Mouse (Mus musculus): ENCODE measurements around the gene Wnk1. TPM values are rescaled to one million over a fixed set of nuclear protein-coding genes. Genes with fewer than 3 reads are reported as not detected.

The Wnk1 gene
- polyA plus RNA-seq, 1 experiment, result 5.5 TPM

GRCm38 (mm10) chr6:120045406-120045805, 6.9 kb upstream of the Wnk1 start:
- Histone ChIP-seq H3K4me1 (peaks cover 11% of the 10 kb centered on the region), H3K27me3 (replicated peaks) (no peaks in the 10 kb centered on the region), H3K9me3 (no peaks in the 10 kb centered on the region), H3K36me3 (replicated peaks; ENCODE audit: low read length) (no peaks in the 10 kb centered on the region), H3K4me3 (replicated peaks) (no peak overlapping the region)
- no peak for TF ChIP-seq GATA1 (IDR thresholded peaks at IDR 0.05; ENCODE audit: borderline replicate concordance, low read length)
- TF ChIP-seq FLI1 (IDR thresholded peaks at IDR 0.05; ENCODE audit: low read length), result no peak

GRCm38 (mm10) chr6:120042632-120043220, 4.3 kb upstream of the Wnk1 start:
- TF ChIP-seq FLI1 (IDR thresholded peaks at IDR 0.05; ENCODE audit: low read length), result no peak
- TF ChIP-seq GATA1 (IDR thresholded peaks at IDR 0.05; ENCODE audit: borderline replicate concordance, low read length), result no peak
- no peak overlapping the region for H3K4me3 ChIP-seq (replicated peaks)
- no peaks in the 10 kb centered on the region for H3K27me3 ChIP-seq (replicated peaks)
- no peaks in the 10 kb centered on the region for H3K9me3 ChIP-seq
- H3K36me3 ChIP-seq (replicated peaks; ENCODE audit: low read length), result no peaks in the 10 kb centered on the region
- H3K4me1 ChIP-seq, result peaks cover 11% of the 10 kb centered on the region

GRCm38 (mm10) chr6:120040557-120040857, 2.0 kb upstream of the Wnk1 start:
- peaks cover 25% of the 10 kb centered on the region for H3K4me1 ChIP-seq
- TF ChIP-seq FLI1 (IDR thresholded peaks at IDR 0.05; ENCODE audit: low read length) (no peak), GATA1 (IDR thresholded peaks at IDR 0.05; ENCODE audit: borderline replicate concordance, low read length) (no peak)
- H3K27me3 ChIP-seq (replicated peaks), result no peaks in the 10 kb centered on the region
- no peak overlapping the region for H3K4me3 ChIP-seq (replicated peaks)
- H3K36me3 ChIP-seq (replicated peaks; ENCODE audit: low read length), result no peaks in the 10 kb centered on the region
- H3K9me3 ChIP-seq, result no peaks in the 10 kb centered on the region

GRCm38 (mm10) chr6:120039668-120040556, 1.4 kb upstream of the Wnk1 start:
- H3K4me3 ChIP-seq (replicated peaks), result peak overlapping the region; percentile 100
- H3K9me3 ChIP-seq, result no peaks in the 10 kb centered on the region
- H3K36me3 ChIP-seq (replicated peaks; ENCODE audit: low read length), result no peaks in the 10 kb centered on the region
- TF ChIP-seq FLI1 (IDR thresholded peaks at IDR 0.05; ENCODE audit: low read length) (no peak), GATA1 (IDR thresholded peaks at IDR 0.05; ENCODE audit: borderline replicate concordance, low read length) (no peak)
- H3K27me3 ChIP-seq (replicated peaks), result no peaks in the 10 kb centered on the region
- peaks cover 26% of the 10 kb centered on the region for H3K4me1 ChIP-seq

GRCm38 (mm10) chr6:120039256-120039563, 738 bp upstream of the Wnk1 start:
- Histone ChIP-seq H3K9me3 (no peaks in the 10 kb centered on the region), H3K4me1 (peaks cover 26% of the 10 kb centered on the region)
- TF ChIP-seq FLI1 (IDR thresholded peaks at IDR 0.05; ENCODE audit: low read length), result no peak
- TF ChIP-seq GATA1 (IDR thresholded peaks at IDR 0.05; ENCODE audit: borderline replicate concordance, low read length), result no peak

GRCm38 (mm10) chr6:120037636-120038365, 671 bp downstream of the Wnk1 start:
- TF ChIP-seq GATA1 (IDR thresholded peaks at IDR 0.05; ENCODE audit: borderline replicate concordance, low read length), result no peak
- no peak for TF ChIP-seq FLI1 (IDR thresholded peaks at IDR 0.05; ENCODE audit: low read length)
- H3K27me3 ChIP-seq (replicated peaks), result no peaks in the 10 kb centered on the region

More at GRCm38 (mm10) chr6:120039256-120039563, 738 bp upstream of the Wnk1 start:
- H3K36me3 ChIP-seq (replicated peaks; ENCODE audit: low read length), result no peaks in the 10 kb centered on the region
- peak overlapping the region; percentile 100 for H3K4me3 ChIP-seq (replicated peaks)
- no peaks in the 10 kb centered on the region for H3K27me3 ChIP-seq (replicated peaks)

GRCm38 (mm10) chr6:120037004-120037635, 1.4 kb downstream of the Wnk1 start:
- peaks cover 14% of the 10 kb centered on the region for H3K36me3 ChIP-seq (replicated peaks; ENCODE audit: low read length)
- H3K4me1 ChIP-seq, result peaks cover 33% of the 10 kb centered on the region
- H3K9me3 ChIP-seq, result no peaks in the 10 kb centered on the region
- no peaks in the 10 kb centered on the region for H3K27me3 ChIP-seq (replicated peaks)
- peak overlapping the region; percentile 100 for H3K4me3 ChIP-seq (replicated peaks)
- no peak for TF ChIP-seq GATA1 (IDR thresholded peaks at IDR 0.05; ENCODE audit: borderline replicate concordance, low read length)
- no peak for TF ChIP-seq FLI1 (IDR thresholded peaks at IDR 0.05; ENCODE audit: low read length)

More at GRCm38 (mm10) chr6:120037636-120038365, 671 bp downstream of the Wnk1 start:
- H3K4me1 ChIP-seq, result peaks cover 33% of the 10 kb centered on the region
- peak overlapping the region; percentile 100 for H3K4me3 ChIP-seq (replicated peaks)
- peaks cover 7% of the 10 kb centered on the region for H3K36me3 ChIP-seq (replicated peaks; ENCODE audit: low read length)
- H3K9me3 ChIP-seq, result no peaks in the 10 kb centered on the region

- H3K27me3 ChIP-seq (replicated peaks), result no peaks in the 10 kb centered on the region
- no peak overlapping the region for H3K4me3 ChIP-seq (replicated peaks)
- TF ChIP-seq FLI1 (IDR thresholded peaks at IDR 0.05; ENCODE audit: low read length) (no peak), GATA1 (IDR thresholded peaks at IDR 0.05; ENCODE audit: borderline replicate concordance, low read length) (no peak)
- peaks cover 15% of the 10 kb centered on the region for H3K36me3 ChIP-seq (replicated peaks; ENCODE audit: low read length)
- H3K9me3 ChIP-seq, result no peaks in the 10 kb centered on the region
- peaks cover 44% of the 10 kb centered on the region for H3K4me1 ChIP-seq
Observed at GRCm38 (mm10) chr6:120024577-120024976, 13.9 kb downstream of the Wnk1 start.

GRCm38 (mm10) chr6:120023746-120024145, 14.7 kb downstream of the Wnk1 start:
- peaks cover 40% of the 10 kb centered on the region for H3K4me1 ChIP-seq
- H3K9me3 ChIP-seq, result no peaks in the 10 kb centered on the region
- no peak overlapping the region for H3K4me3 ChIP-seq (replicated peaks)
- no peaks in the 10 kb centered on the region for H3K27me3 ChIP-seq (replicated peaks)
- TF ChIP-seq FLI1 (IDR thresholded peaks at IDR 0.05; ENCODE audit: low read length) (no peak), GATA1 (IDR thresholded peaks at IDR 0.05; ENCODE audit: borderline replicate concordance, low read length) (no peak)
- peaks cover 15% of the 10 kb centered on the region for H3K36me3 ChIP-seq (replicated peaks; ENCODE audit: low read length)
